Mouse (Mus musculus): ENCODE measurements at regions not wholly inside any gene's neighbourhood (a gene's known extent, or its start where the extent isn't known, plus 50 kb on each side); places are given as distances from the start of the nearest gene placed in this dataset.

- TF ChIP-seq CTCF (IDR thresholded peaks at IDR 0.05 in 2 of 3, conservative IDR thresholded peaks at IDR 0.05 in 1 of 3; ENCODE audit: control insufficient read depth in 1 of 3, insufficient read depth in 1 of 3, low read depth in 2 of 3, low read length in 3 of 3, poor library complexity in 1 of 3, severe bottlenecking in 1 of 3) (no peak), EP300 (IDR thresholded peaks at IDR 0.05; ENCODE audit: low read depth in 1 of 2, low read length in 2 of 2) (no peak), MXI1 (IDR thresholded peaks at IDR 0.05; ENCODE audit: low read depth, low read length) (no peak), POLR2A (IDR thresholded peaks at IDR 0.05; ENCODE audit: control insufficient read depth in 1 of 2, insufficient read depth in 1 of 2, low read depth in 1 of 2, low read length in 2 of 2, poor library complexity in 1 of 2) (no peak), GATA1 (IDR thresholded peaks at IDR 0.05; ENCODE audit: low read depth, low read length) (no peak), ZC3H11A (IDR thresholded peaks at IDR 0.05; ENCODE audit: low read depth, low read length) (no peak), CHD1 (IDR thresholded peaks at IDR 0.05; ENCODE audit: low read depth, low read length) (no peak), NRF1 (IDR thresholded peaks at IDR 0.05; ENCODE audit: insufficient read depth, low read depth, low read length, poor library complexity, severe bottlenecking) (no peak), MAX (IDR thresholded peaks at IDR 0.05; ENCODE audit: low read length) (no peak), SMC3 (IDR thresholded peaks at IDR 0.05; ENCODE audit: low read depth, low read length) (no peak), MYC (IDR thresholded peaks at IDR 0.05; ENCODE audit: low read depth, low read length) (no peak), BHLHE40 (IDR thresholded peaks at IDR 0.05; ENCODE audit: borderline replicate concordance, low read depth, low read length) (no peak), NELFE (IDR thresholded peaks at IDR 0.05; ENCODE audit: low read depth, low read length) (no peak), ZNF384 (IDR thresholded peaks at IDR 0.05; ENCODE audit: low read depth, low read length) (no peak)
Observed at GRCm38 (mm10) chr8:12030363-12031116, 190.3 kb downstream of the Tex29 start.

All from MEL (cell line).